Mouse (Mus musculus): Measurements from ENCODE around the gene Nacad. TPM values are rescaled to one million over a fixed set of nuclear protein-coding genes. Genes with fewer than 3 reads are reported as not detected.
"Not testable (repeated sequence)": the region's sequence is repeated elsewhere in the genome, so short reads cannot be mapped to it uniquely, and the experiment has no call there.

The Nacad gene
- polyA plus RNA-seq (2015; fragmentation: Nextera tagmentation; extraction: Ambion mirVana): 7.2 and 9.4 TPM in 2 replicates

DNA sequence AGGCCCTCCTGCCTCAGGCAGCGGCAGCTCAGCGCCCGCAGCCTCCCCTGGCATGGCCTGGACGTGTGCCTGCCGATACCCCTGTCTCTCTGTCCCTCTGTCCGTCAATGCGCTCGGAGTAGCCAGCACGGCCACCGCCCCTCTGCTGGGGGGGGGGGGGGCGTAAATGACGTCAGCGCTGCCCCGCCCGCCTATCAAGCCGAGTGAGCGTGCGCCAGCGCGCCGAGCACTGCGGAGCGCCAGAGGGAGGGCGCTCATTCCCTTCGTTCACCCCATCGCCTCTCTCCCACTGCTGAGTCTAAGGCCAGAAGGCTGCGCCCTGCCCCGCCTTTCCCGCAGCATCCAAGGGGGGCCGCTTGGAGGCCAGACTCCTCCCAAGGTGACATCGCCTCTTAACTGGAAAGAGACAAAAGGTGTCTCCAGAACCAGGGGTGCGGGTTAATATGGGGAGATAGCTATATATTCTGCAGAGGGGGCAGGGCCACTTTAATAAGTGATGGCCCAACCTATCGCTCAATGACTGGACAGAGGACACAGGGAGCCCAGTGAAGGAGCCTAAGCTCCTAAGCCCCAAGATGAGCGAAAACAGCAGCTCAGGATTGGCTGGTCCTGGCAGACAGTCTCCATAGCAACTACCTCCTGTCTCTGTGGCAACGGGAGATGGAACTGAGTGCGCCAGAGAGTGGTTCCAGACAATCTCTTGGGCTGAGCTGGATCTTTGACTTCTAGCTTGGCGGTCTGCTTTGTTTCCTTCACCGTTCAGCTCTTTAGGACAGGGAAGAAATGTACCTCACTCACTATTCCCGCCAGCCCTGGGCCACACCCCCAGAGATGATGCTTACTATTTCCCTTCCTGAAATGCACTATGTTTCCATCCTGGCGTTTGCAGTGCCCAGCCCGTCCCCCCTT lies at the start of gene Nacad:
TSS of gene Nacad (minus strand) at position 563 of the 909 bp plus-strand sequence.
- WGBS: 7% methylated on average over 34 of the region's 41 CpGs
- peak within 1 kb of the TSS; percentile 1; the same call in 1 of the 2 replicates for H3K27ac ChIP-seq (ENCODE audit: low read length)

DNA sequence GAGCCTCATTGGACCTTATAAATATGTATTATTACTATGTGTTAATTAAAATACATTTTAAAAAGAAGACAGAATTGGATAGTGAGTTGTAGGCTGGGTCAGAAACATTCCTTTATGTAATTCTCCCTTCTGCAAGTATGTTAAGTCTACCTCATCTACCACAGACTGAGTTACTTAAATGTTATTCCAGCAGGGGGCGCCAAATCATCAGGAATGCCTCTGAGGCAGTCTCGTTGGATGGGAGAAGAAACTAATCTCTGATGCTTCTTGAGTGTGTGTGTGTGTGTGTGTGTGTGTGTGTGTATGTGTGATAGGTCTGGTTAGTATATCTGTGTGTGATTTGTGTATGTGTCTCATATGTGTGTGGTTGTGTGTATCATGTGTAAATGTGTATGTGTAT lies 49.0 kb upstream of the Nacad start:
- Histone ChIP-seq H3K36me3 (ENCODE audit: control insufficient read depth, insufficient read depth, low read length) (no peaks in the 10 kb centered on the region), H3K4me1 (ENCODE audit: control insufficient read depth, insufficient read depth, low read length) (no peaks in the 10 kb centered on the region), H3K9me3 (replicated peaks; ENCODE audit: control insufficient read depth, low read length) (no peaks in the 10 kb centered on the region), H3K4me3 (replicated peaks; ENCODE audit: low read length) (no peak overlapping the region), H3K27me3 (ENCODE audit: control insufficient read depth, insufficient read depth, low read length) (no peaks in the 10 kb centered on the region), H3K9ac (ENCODE audit: low read length) (no peak overlapping the region), H3K27ac (ENCODE audit: low read length) (no peak overlapping the region), H3K4me2 (ENCODE audit: low read depth, low read length) (no peak overlapping the region)
- ATAC-seq (ENCODE audit: insufficient read depth, low FRiP score): peak; percentile 41; the same call in 1 of the 2 replicates
- 0% methylated on average over 2 of the region's 2 CpGs for WGBS

More for the DNA sequence above, at the start of gene Nacad:
- peak within 1 kb of the TSS; percentile 42 for H3K4me3 ChIP-seq (replicated peaks; ENCODE audit: low read length)
- peaks cover 16% of the 10 kb centered on the region for H3K27me3 ChIP-seq (ENCODE audit: control insufficient read depth, insufficient read depth, low read length)
- ATAC-seq (ENCODE audit: insufficient read depth, low FRiP score): peak; percentile 74
- H3K9me3 ChIP-seq (replicated peaks; ENCODE audit: control insufficient read depth, low read length): no peaks in the 10 kb centered on the region
- peak within 1 kb of the TSS; percentile 59 for H3K9ac ChIP-seq (ENCODE audit: low read length)
- peak within 1 kb of the TSS; percentile 61 for H3K4me2 ChIP-seq (ENCODE audit: low read depth, low read length)
- no peaks in the 10 kb centered on the region for H3K36me3 ChIP-seq (ENCODE audit: control insufficient read depth, insufficient read depth, low read length)
- peaks cover 19% of the 10 kb centered on the region for H3K4me1 ChIP-seq (ENCODE audit: control insufficient read depth, insufficient read depth, low read length)

DNA sequence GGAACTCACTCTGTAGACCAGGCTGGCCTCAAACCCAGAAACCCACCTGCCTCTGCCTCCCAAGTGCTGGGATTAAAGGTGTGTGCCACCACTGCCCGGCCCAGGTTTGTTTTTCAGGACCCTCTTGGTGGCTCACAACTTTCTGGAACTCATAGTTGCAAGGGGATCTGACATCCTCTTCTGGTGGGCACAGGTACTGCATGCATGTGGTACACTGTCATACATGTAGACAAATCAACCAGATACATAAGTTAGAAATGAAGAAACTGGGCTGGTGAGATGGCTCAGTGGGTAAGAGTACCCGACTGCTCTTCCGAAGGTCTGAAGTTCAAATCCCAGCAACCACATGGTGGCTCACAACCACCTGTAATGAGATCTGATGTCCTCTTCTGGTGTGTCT lies 47.1 kb upstream of the Nacad start:
- not testable (repeated sequence) for H3K36me3 ChIP-seq (ENCODE audit: control insufficient read depth, insufficient read depth, low read length); ATAC-seq (ENCODE audit: insufficient read depth, low FRiP score); H3K27ac ChIP-seq (ENCODE audit: low read length); H3K9me3 ChIP-seq (replicated peaks; ENCODE audit: control insufficient read depth, low read length); H3K4me2 ChIP-seq (ENCODE audit: low read depth, low read length); H3K4me3 ChIP-seq (replicated peaks; ENCODE audit: low read length); H3K27me3 ChIP-seq (ENCODE audit: control insufficient read depth, insufficient read depth, low read length); H3K4me1 ChIP-seq (ENCODE audit: control insufficient read depth, insufficient read depth, low read length); H3K9ac ChIP-seq (ENCODE audit: low read length)
- 85% methylated on average over 3 of the region's 3 CpGs for WGBS

DNA sequence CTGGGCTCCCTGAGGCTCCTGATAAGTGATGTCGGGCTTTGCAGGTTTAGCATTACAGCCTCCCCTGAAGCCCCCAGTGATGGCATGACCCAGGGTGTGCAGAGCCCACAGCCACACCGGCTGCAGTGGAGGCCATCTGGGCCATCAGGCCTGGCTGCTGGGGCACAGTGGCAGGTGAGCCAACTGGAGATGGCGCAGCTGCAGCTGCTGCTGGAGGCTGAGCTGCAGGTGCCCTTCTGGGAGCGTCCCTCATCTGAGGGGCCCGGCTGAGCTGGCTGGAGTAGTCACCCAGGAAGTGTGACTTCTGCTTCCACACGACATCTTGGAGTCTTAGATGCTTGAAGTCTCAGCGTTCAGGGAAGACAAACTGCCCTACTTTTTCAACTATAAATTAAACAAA lies 44.7 kb upstream of the Nacad start:
- H3K9me3 ChIP-seq (replicated peaks; ENCODE audit: control insufficient read depth, low read length): no peaks in the 10 kb centered on the region
- 58% methylated on average over 7 of the region's 7 CpGs for WGBS
- ATAC-seq (ENCODE audit: insufficient read depth, low FRiP score): no peak
- H3K4me3 ChIP-seq (replicated peaks; ENCODE audit: low read length): no peak overlapping the region
- no peaks in the 10 kb centered on the region for H3K36me3 ChIP-seq (ENCODE audit: control insufficient read depth, insufficient read depth, low read length)
- H3K4me1 ChIP-seq (ENCODE audit: control insufficient read depth, insufficient read depth, low read length): no peaks in the 10 kb centered on the region
- no peak overlapping the region for H3K27ac ChIP-seq (ENCODE audit: low read length)
- no peaks in the 10 kb centered on the region for H3K27me3 ChIP-seq (ENCODE audit: control insufficient read depth, insufficient read depth, low read length)
- no peak overlapping the region for H3K4me2 ChIP-seq (ENCODE audit: low read depth, low read length)
- no peak overlapping the region for H3K9ac ChIP-seq (ENCODE audit: low read length)

DNA sequence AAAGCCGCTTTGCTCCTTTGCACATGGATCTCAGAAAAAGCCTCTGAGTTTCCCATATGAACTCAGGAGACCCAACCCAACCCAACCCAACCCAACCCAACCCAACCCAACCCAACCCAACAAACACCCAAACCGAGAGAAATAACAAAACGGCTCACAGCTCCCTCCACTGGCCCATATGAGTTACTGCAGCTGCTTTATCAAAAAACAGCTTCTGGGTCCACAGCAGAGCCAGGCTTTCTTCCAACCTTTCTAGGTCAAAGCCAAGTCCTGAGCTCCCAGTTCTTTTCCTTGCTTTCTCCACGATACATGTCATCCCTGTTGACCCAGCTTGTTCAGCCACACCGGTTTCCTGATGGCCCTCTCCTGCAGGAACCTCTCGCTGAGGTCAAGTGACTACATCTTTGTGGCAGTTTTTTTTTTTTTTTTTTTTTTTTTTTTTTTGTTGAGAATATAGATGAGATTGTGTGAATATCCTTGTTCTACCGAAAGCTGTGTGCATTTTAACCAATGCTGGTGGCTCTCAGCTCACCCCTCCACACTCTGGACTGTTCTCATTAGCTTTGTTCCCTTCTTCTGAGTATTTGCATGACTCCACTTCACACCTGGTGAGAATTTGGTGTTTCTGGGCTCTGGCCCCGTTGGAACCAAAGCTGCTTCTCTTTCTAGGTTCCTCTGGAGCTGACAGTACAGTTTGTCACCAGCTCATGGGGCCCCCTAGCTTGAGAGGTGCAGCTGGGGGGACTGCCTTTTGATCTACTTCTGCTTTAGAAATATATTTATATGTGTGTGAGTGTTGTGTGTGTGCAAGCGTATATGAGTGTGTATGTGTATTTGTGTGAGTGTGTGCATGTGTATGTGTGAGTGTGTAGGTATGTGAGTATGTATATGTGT lies 42.2 kb upstream of the Nacad start:
- Histone ChIP-seq H3K4me2 (ENCODE audit: low read depth, low read length) (no peak overlapping the region), H3K36me3 (ENCODE audit: control insufficient read depth, insufficient read depth, low read length) (no peaks in the 10 kb centered on the region), H3K9me3 (replicated peaks; ENCODE audit: control insufficient read depth, low read length) (no peaks in the 10 kb centered on the region), H3K4me3 (replicated peaks; ENCODE audit: low read length) (no peak overlapping the region), H3K27me3 (ENCODE audit: control insufficient read depth, insufficient read depth, low read length) (no peaks in the 10 kb centered on the region), H3K4me1 (ENCODE audit: control insufficient read depth, insufficient read depth, low read length) (no peaks in the 10 kb centered on the region), H3K27ac (ENCODE audit: low read length) (no peak overlapping the region), H3K9ac (ENCODE audit: low read length) (no peak overlapping the region)
- 50% methylated on average over 9 of the region's 9 CpGs for WGBS
- ATAC-seq (ENCODE audit: insufficient read depth, low FRiP score): no peak

DNA sequence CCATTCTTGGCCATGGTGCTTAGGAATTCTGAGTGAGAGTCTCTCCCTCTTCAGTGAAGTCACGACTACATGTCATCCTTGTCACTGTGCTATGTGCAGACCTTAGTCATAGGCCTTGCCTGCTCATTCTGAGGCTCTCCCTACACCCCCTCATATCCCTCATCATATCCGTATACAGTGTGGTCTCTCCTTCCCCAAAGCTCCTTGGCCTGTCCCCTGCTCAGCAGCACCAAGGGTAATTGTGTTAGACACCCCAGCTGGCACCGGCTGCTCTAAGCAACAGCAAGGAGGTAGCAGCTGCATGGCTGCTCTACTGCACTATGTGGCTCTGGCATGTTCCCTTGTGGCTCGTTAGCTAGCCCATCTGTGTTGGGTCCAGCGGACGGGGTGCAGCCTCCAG lies 38.7 kb upstream of the Nacad start:
- no peak overlapping the region for H3K27ac ChIP-seq (ENCODE audit: low read length)
- H3K36me3 ChIP-seq (ENCODE audit: control insufficient read depth, insufficient read depth, low read length): no peaks in the 10 kb centered on the region
- H3K4me1 ChIP-seq (ENCODE audit: control insufficient read depth, insufficient read depth, low read length): no peaks in the 10 kb centered on the region
- H3K4me3 ChIP-seq (replicated peaks; ENCODE audit: low read length): no peak overlapping the region
- no peaks in the 10 kb centered on the region for H3K27me3 ChIP-seq (ENCODE audit: control insufficient read depth, insufficient read depth, low read length)
- no peaks in the 10 kb centered on the region for H3K9me3 ChIP-seq (replicated peaks; ENCODE audit: control insufficient read depth, low read length)
- ATAC-seq (ENCODE audit: insufficient read depth, low FRiP score): no peak
- H3K9ac ChIP-seq (ENCODE audit: low read length): no peak overlapping the region
- no peak overlapping the region for H3K4me2 ChIP-seq (ENCODE audit: low read depth, low read length)
- 74% methylated on average over 6 of the region's 6 CpGs for WGBS

DNA sequence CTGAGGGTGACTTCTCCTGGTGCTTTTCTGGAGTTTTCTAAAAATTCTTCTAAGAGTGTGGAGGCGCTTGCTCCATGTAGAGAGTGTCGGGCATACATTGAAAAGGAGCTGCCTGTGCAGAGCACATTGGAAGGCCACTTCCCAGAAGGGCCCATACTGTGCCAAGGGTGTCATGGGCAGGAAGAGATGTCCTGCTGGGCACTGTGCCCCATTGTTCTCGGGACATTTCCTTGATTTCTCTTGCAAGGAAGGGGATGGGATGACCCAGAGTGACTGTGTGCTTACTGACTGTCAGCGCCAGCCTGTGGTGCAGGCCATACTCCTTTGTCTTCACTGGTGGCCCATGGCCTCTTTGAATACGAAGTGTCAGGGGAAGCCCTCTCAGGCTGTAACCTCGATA lies 33.2 kb upstream of the Nacad start:
- no peaks in the 10 kb centered on the region for H3K27me3 ChIP-seq (ENCODE audit: control insufficient read depth, insufficient read depth, low read length)
- H3K4me3 ChIP-seq (replicated peaks; ENCODE audit: low read length): no peak overlapping the region
- H3K4me2 ChIP-seq (ENCODE audit: low read depth, low read length): no peak overlapping the region
- H3K27ac ChIP-seq (ENCODE audit: low read length): no peak overlapping the region
- H3K36me3 ChIP-seq (ENCODE audit: control insufficient read depth, insufficient read depth, low read length): no peaks in the 10 kb centered on the region
- no peak overlapping the region for H3K9ac ChIP-seq (ENCODE audit: low read length)
- no peaks in the 10 kb centered on the region for H3K4me1 ChIP-seq (ENCODE audit: control insufficient read depth, insufficient read depth, low read length)
- WGBS: 73% methylated on average over 6 of the region's 6 CpGs
- no peaks in the 10 kb centered on the region for H3K9me3 ChIP-seq (replicated peaks; ENCODE audit: control insufficient read depth, low read length)
- no peak for ATAC-seq (ENCODE audit: insufficient read depth, low FRiP score)

DNA sequence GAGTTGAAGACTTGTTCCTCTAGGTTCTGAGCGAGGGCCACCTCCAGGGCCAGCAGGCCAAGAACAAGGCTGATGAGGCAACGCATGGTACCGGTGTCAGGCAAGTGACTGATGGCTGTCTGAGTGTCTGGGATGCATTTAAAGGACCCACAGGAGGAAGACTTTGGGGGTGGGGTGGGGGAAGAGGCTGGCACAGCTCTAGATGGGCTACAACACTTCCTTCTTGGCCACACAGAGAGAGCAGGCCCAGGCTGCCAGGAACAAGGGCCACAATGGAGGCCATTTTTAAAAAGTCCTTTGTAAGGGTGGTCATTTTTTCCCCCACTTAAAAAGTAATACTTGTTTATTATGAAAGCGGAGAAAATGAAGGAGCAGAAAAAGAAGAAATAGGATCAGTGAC lies 32.7 kb upstream of the Nacad start, which contains the start of gene Wap:
TSS of gene Wap (minus strand) at position 101 of the 400 bp plus-strand sequence.
- H3K4me2 ChIP-seq (ENCODE audit: low read depth, low read length): no peak within 1 kb of the TSS
- 84% methylated on average over 4 of the region's 4 CpGs for WGBS
- no peaks in the 10 kb centered on the region for H3K4me1 ChIP-seq (ENCODE audit: control insufficient read depth, insufficient read depth, low read length)
- H3K9me3 ChIP-seq (replicated peaks; ENCODE audit: control insufficient read depth, low read length): no peaks in the 10 kb centered on the region
- H3K27me3 ChIP-seq (ENCODE audit: control insufficient read depth, insufficient read depth, low read length): no peaks in the 10 kb centered on the region
- no peak within 1 kb of the TSS for H3K9ac ChIP-seq (ENCODE audit: low read length)
- no peak for ATAC-seq (ENCODE audit: insufficient read depth, low FRiP score)
- no peak within 1 kb of the TSS for H3K4me3 ChIP-seq (replicated peaks; ENCODE audit: low read length)
- no peak within 1 kb of the TSS for H3K27ac ChIP-seq (ENCODE audit: low read length)
- no peaks in the 10 kb centered on the region for H3K36me3 ChIP-seq (ENCODE audit: control insufficient read depth, insufficient read depth, low read length)

DNA sequence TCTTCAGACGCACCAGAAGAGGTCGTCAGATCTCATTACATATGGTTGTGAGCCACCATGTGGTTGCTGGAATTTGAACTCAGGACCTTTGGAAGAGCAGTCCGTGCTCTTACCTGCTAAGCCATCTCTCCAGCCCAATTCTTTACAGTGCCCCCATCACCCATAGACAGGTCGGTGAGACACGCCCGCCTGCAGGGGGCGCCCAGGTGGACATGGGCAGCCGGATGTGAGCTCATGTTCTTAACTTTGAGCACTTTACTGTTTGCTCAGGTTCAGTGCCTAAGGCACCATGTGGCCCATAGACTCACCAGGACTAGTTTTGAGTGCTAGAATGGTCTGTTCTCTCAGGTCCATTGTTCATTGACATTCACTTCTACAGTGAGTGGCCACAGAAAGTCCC lies 30.3 kb upstream of the Nacad start:
- 72% methylated on average over 8 of the region's 8 CpGs for WGBS
- Histone ChIP-seq H3K36me3 (ENCODE audit: control insufficient read depth, insufficient read depth, low read length) (no peaks in the 10 kb centered on the region), H3K27ac (ENCODE audit: low read length) (no peak overlapping the region), H3K9ac (ENCODE audit: low read length) (no peak overlapping the region), H3K27me3 (ENCODE audit: control insufficient read depth, insufficient read depth, low read length) (no peaks in the 10 kb centered on the region), H3K4me2 (ENCODE audit: low read depth, low read length) (no peak overlapping the region), H3K9me3 (replicated peaks; ENCODE audit: control insufficient read depth, low read length) (no peaks in the 10 kb centered on the region), H3K4me1 (ENCODE audit: control insufficient read depth, insufficient read depth, low read length) (no peaks in the 10 kb centered on the region), H3K4me3 (replicated peaks; ENCODE audit: low read length) (no peak overlapping the region)
- ATAC-seq (ENCODE audit: insufficient read depth, low FRiP score): no peak

Data from stomach, embryonic 16.5 days (tissue).